Mouse (Mus musculus) splenic B cell, adult 2 months (primary cell): Measurements from ENCODE around the gene Zfp113.

Source experiments
- DNase-seq: peaks from one replicate; pipeline ENCODE4 v3.0.0-alpha.2; 2011; ENCODE audit warnings: low read depth, low spot score
- H3K27me3 ChIP-seq: 2 replicates; pipeline ENCODE4 v1.6.1; 2012; ENCODE audit warnings: mild to moderate bottlenecking, low read length, moderate library complexity, mixed read lengths; ENCODE audit not compliant: control insufficient read depth, poor library complexity, insufficient read depth, severe bottlenecking
- H3K36me3 ChIP-seq: 2 replicates; pipeline ENCODE4 v1.6.1; 2012; ENCODE audit warnings: mild to moderate bottlenecking, low read length, moderate library complexity, mixed read lengths; ENCODE audit not compliant: control insufficient read depth, poor library complexity, insufficient read depth, severe bottlenecking

Gene Zfp113

DNA sequence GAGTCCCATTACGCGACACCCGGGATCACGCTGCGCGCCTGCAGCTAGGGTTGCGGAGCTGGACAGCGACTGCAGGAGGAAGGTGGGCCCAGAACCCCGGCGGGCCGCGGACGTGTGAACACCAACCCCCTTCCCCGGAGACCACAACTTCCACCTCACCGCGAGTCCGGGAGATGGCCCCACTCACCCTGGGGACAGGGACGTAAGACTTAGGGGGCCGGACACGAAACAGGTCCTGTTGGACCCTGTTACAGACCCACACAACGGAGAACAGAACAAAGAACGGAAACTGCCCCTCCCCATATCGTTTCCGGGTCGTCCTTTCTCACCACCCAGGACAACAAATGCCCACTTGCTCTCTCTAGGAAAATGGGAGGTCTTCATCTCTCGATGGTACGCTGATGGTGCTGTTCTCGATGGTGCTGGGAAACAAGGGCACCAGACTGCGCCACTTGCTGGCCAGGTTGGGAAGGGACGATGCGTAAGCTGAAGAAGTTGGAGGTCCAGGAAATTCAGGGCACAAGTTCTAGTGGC lies at the start of gene Zfp113:
Gene Zfp113, minus strand, starts transcription at position 302 of the 534 bp plus-strand sequence.
- Histone ChIP-seq H3K36me3 (peaks cover 9% of the 10 kb centered on the region; the same call in 1 of the 2 replicates), H3K27me3 (no peaks in the 10 kb centered on the region)
- DNase-seq: peak; percentile 94

- no peak for DNase-seq
- H3K36me3 ChIP-seq: no peaks in the 10 kb centered on the region
- no peaks in the 10 kb centered on the region for H3K27me3 ChIP-seq
These were observed 46.5 kb upstream of the Zfp113 start for GRCm38 (mm10) chr5:138202086-138202485.

DNA sequence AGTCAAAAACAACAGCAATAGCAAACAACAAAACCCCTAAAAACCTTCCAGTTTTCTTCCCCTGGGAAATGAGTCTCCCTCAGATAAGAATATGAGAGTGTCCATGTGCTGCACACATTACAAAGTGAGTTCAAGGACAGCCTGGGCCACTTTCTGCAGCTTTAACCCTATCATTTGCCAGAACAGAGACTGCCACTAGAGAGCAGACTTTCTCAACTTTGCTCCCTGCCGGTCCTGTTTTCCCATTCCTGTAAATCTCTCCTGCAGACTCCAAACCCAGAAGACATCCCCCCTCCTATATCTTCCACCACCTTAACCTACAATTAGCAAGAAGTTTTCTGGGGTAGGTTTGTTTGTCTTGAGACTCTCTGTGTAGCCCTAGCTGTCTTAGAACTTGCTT lies 44.0 kb upstream of the Zfp113 start:
- DNase-seq: no peak
- H3K27me3 ChIP-seq: no peaks in the 10 kb centered on the region
- H3K36me3 ChIP-seq: no peaks in the 10 kb centered on the region

GRCm38 (mm10) chr5:138195463-138195862 lies 39.9 kb upstream of the Zfp113 start:
- H3K27me3 ChIP-seq: no peaks in the 10 kb centered on the region
- DNase-seq: no peak
- no peaks in the 10 kb centered on the region for H3K36me3 ChIP-seq

GRCm38 (mm10) chr5:138194755-138195345 lies 39.3 kb upstream of the Zfp113 start:
- Histone ChIP-seq H3K36me3 (no peaks in the 10 kb centered on the region), H3K27me3 (no peaks in the 10 kb centered on the region)
- DNase-seq: peak; percentile 27

GRCm38 (mm10) chr5:138193771-138194727 lies 38.5 kb upstream of the Zfp113 start, which contains the start of gene Mblac1:
TSS of gene Mblac1 (plus strand) at chr5:138194314.
- DNase-seq: peak; percentile 82
- Histone ChIP-seq H3K36me3 (no peaks in the 10 kb centered on the region), H3K27me3 (no peaks in the 10 kb centered on the region)

- peak; percentile 87 for DNase-seq
- Histone ChIP-seq H3K36me3 (no peaks in the 10 kb centered on the region; the same call in 1 of the 2 replicates), H3K27me3 (no peaks in the 10 kb centered on the region)
These were observed 32.2 kb upstream of the Zfp113 start for GRCm38 (mm10) chr5:138187661-138188306.

DNA sequence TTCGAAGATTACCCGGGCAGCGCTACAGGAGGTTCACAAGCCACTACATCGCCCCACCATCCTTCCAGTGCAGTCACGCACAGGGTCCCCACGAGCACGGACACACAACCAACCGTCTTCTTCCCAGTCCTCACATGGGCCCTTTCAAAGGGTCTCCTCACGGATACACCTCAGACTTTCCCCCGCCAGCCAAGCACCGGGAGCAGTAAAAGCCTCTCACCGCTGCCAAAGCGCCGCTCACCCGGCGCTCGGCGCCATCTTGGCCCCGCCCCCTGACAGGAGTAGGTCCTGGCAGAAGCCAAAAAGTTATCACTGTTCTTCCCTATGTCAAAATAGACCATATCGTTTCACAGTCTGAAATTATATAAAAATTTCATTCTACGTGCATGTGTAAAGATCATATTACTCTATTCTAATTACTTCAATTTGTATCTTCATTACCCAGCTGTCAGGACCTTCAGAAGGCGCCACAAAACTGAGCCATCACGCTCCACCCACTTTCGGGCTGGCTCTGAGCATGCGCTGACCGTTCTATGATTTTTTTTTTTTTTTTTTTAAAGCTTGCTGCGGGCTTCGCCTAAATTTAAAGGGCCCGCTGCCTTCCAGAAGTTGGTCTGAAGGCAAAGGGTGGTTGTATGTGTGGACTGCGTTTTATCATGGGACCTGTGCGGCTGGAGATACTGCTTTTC lies 31.6 kb upstream of the Zfp113 start, which contains the start of the genes Taf6 and Cnpy4:
Gene Taf6, minus strand, starts transcription at position 502 of the 689 bp plus-strand sequence.
Gene Cnpy4, plus strand, starts transcription at position 536 of the 689 bp plus-strand sequence.
- DNase-seq: peak; percentile 94
- Histone ChIP-seq H3K36me3 (no peaks in the 10 kb centered on the region; the same call in none of the 2 replicates), H3K27me3 (no peaks in the 10 kb centered on the region)

GRCm38 (mm10) chr5:138173217-138173616 lies 17.7 kb upstream of the Zfp113 start:
- no peak for DNase-seq
- peaks cover 4% of the 10 kb centered on the region for H3K36me3 ChIP-seq
- H3K27me3 ChIP-seq: no peaks in the 10 kb centered on the region

DNA sequence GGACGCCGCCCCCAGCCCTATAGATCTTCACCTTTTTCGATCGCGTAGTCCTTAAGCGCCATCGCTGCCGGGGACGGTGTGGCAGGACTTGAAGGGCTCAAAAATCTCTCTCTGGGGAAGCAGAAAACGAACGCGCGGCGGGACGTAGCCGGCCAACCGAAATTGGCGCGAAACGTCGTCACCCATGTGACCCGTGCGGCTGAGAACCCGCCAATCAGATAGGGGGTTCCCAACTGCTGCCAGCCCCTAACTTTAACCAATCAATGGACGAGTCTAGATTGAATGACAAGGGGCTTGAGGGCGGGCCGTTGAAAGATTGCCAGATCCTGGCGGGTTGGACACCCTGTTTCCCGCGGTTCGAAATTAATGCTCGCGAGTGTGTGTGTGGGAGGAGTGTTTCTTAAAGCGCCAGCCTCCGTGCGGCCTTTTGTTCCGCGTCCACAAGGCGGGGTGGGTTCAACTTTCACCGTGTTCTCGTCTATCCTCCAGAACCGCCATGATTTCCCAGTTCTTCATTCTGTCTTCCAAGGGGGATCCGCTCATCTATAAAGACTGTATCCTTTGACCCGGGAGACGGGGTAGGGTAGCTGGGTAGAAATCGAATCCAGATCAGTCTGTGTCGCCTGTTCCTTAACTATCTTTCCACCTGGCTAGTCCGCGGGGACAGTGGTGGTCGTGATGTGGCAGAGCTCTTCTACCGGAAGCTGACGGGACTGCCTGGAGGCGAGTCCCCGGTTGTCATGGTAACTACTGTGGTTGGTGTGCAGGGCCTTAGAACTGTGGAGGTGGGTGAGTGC lies 16.3 kb upstream of the Zfp113 start, which contains the start of the genes Ap4m1 and Mcm7:
Gene Ap4m1, plus strand, starts transcription at position 308 of the 797 bp plus-strand sequence.
Gene Mcm7, minus strand, starts transcription at position 728 of the 797 bp plus-strand sequence.
- H3K36me3 ChIP-seq: peaks cover 3% of the 10 kb centered on the region; the same call in 1 of the 2 replicates
- no peaks in the 10 kb centered on the region for H3K27me3 ChIP-seq
- DNase-seq: peak; percentile 95

DNA sequence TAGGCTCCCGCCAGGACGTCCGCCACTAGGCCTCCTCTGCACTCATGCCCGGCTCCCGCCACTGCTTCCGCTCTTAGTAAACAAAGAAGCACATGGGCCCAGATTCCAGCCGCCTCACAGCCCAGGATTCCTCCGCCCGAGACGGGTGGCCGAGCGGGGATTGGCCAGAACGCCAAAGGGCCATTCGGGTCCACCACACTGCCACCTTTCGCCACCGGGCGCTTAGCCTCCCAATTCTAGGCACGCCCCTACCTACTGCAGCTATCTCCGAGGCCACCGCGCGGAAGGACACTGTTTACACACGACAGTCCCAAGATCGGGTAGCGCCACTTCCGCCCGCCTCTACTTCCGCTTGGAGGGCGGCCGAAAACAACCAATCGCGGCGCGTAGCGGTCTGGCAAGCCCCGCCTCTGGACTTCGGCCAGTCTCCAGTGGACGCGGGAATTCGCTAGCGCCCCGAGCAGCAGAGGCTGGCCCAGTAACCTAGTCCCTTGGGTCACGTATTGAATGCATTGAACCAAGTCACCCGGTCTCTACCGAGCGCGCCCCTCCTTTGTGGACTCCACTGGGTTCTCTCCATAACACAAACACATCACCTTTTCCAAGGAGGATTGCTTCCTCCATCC lies 15.5 kb upstream of the Zfp113 start:
- DNase-seq: peak; percentile 95
- Histone ChIP-seq H3K36me3 (peaks cover 8% of the 10 kb centered on the region), H3K27me3 (no peaks in the 10 kb centered on the region)

DNA sequence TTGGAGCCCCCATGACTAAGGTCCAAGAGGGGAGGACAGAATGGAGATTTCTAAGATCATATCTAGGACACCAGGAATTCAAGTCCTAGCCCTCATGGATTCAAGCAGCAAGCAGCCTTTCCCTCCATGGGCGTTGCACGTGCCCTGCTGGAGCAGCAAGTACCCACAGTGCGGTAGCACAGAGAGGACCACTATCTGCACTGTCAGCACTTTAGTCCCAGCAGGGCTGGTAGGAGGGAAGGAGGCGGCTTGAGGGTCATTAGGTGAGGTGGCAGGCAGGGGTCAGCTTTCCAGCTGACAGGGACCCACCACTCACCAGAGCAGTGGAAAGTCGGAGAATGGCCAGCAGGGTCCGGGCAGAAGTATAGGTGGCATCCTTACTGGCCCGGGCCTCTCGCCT lies 10.1 kb upstream of the Zfp113 start:
- no peak for DNase-seq

DNA sequence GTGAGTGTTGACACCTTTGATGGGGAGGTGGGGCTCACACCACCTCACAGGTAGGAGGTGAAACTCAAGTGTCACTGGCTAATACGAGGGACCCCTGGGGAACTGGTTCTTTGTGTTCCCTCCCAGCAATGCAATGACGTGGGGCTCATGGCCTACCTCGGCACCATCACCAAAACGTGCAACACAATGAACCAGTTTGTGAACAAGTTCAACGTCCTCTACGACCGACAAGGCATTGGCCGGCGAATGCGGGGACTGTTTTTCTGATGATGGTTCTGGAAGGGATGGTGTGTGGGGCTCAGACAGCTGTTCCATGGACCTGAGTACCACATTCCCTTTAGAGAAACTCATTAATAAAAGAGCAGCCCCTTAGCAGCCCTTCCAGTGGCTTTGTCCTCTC lies 8.1 kb upstream of the Zfp113 start:
- no peak for DNase-seq
- Histone ChIP-seq H3K36me3 (peaks cover 20% of the 10 kb centered on the region), H3K27me3 (no peaks in the 10 kb centered on the region)

More for the DNA sequence above, 10.1 kb upstream of the Zfp113 start:
- H3K27me3 ChIP-seq: no peaks in the 10 kb centered on the region
- H3K36me3 ChIP-seq: peaks cover 21% of the 10 kb centered on the region
